Mouse (Mus musculus): ENCODE measurements around the gene Prkce. TPM values are rescaled to one million over a fixed set of nuclear protein-coding genes. Genes with fewer than 3 reads are reported as not detected.

Gene Prkce
- polyA plus RNA-seq, 1 experiment from 2014 or later, result 3.1 TPM

GRCm38 (mm10) chr17:86535096-86535495, 367.5 kb downstream of the Prkce start:
- H3K4me1 ChIP-seq, result peaks cover 31% of the 10 kb centered on the region
- no peaks in the 10 kb centered on the region for H3K27me3 ChIP-seq (ENCODE audit: poor library complexity, severe bottlenecking)
- H3K36me3 ChIP-seq (replicated peaks), result no peaks in the 10 kb centered on the region
- no peak overlapping the region for H3K27ac ChIP-seq
- no peak for DNase-seq (ENCODE audit: extremely low spot score, low spot score)
- WGBS, result 84% methylated on average over 10 of the region's 10 CpGs
- no peaks in the 10 kb centered on the region for H3K9me3 ChIP-seq
- H3K4me3 ChIP-seq, result no peak overlapping the region

- no peaks in the 10 kb centered on the region for H3K9me3 ChIP-seq
- H3K27me3 ChIP-seq (ENCODE audit: poor library complexity, severe bottlenecking), result no peaks in the 10 kb centered on the region
- H3K4me3 ChIP-seq, result 0 out of 2 replicates have a peak overlapping the region, but pooled peaks have one; percentile 8
- peaks cover 30% of the 10 kb centered on the region for H3K4me1 ChIP-seq
- DNase-seq (ENCODE audit: extremely low spot score, low spot score), result peak; percentile 62
- 56% methylated on average over 22 of the region's 22 CpGs for WGBS
- H3K36me3 ChIP-seq (replicated peaks), result no peaks in the 10 kb centered on the region
- peak overlapping the region; percentile 56; the same call in 1 of the 2 replicates for H3K27ac ChIP-seq
These were observed 368.5 kb downstream of the Prkce start for GRCm38 (mm10) chr17:86535827-86536656.

DNA sequence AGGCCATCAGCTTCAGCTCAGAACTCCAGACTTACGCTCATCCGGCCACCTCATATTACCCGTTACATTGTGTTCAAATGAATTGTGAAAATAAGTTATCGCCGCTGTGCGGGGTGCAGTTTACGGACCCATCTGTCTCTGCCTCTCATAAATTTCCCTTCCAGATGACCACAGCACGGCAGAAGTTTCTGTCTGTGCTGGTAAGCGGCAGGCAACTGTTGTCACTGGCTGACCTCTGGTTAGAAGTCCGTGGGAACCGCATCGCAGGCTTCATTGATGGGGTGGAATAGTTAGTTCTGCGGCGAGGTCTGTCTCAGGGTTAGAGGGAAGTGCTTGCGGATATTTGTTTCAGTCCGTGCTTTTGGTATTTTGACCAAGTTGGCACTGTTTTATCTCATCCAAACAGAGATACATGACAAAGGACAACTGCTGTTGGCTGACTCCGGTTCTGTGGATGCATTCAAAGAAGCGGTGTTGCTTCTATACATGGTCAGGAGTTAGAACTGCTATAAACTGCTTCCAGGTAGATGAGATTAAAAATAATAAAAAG, 372.4 kb downstream of the Prkce start:
- no peak for DNase-seq (ENCODE audit: extremely low spot score, low spot score)
- Histone ChIP-seq H3K27me3 (ENCODE audit: poor library complexity, severe bottlenecking) (no peaks in the 10 kb centered on the region), H3K4me1 (peaks cover 23% of the 10 kb centered on the region), H3K27ac (no peak overlapping the region), H3K4me3 (no peak overlapping the region), H3K9me3 (no peaks in the 10 kb centered on the region), H3K36me3 (replicated peaks) (no peaks in the 10 kb centered on the region)
- 94% methylated on average over 18 of the region's 18 CpGs for WGBS

GRCm38 (mm10) chr17:86546529-86546928, 378.9 kb downstream of the Prkce start:
- no peaks in the 10 kb centered on the region for H3K9me3 ChIP-seq
- no peak for DNase-seq (ENCODE audit: extremely low spot score, low spot score)
- H3K4me3 ChIP-seq, result no peak overlapping the region
- no peaks in the 10 kb centered on the region for H3K36me3 ChIP-seq (replicated peaks)
- no peak overlapping the region for H3K27ac ChIP-seq
- no peaks in the 10 kb centered on the region for H3K27me3 ChIP-seq (ENCODE audit: poor library complexity, severe bottlenecking)
- no peaks in the 10 kb centered on the region for H3K4me1 ChIP-seq
- 83% methylated on average over 7 of the region's 7 CpGs for WGBS

- Histone ChIP-seq H3K4me1 (peaks cover 5% of the 10 kb centered on the region; the same call in 1 of the 2 replicates), H3K27ac (no peak overlapping the region), H3K27me3 (ENCODE audit: poor library complexity, severe bottlenecking) (no peaks in the 10 kb centered on the region), H3K4me3 (no peak overlapping the region), H3K36me3 (replicated peaks) (no peaks in the 10 kb centered on the region), H3K9me3 (no peaks in the 10 kb centered on the region)
- no peak for DNase-seq (ENCODE audit: extremely low spot score, low spot score)
- WGBS, result 88% methylated on average over 10 of the region's 10 CpGs
These were observed 381.5 kb downstream of the Prkce start for GRCm38 (mm10) chr17:86549128-86549527.

- no peaks in the 10 kb centered on the region for H3K9me3 ChIP-seq
- no peak for DNase-seq (ENCODE audit: extremely low spot score, low spot score)
- WGBS, result 92% methylated on average over 10 of the region's 10 CpGs
- no peak overlapping the region for H3K4me3 ChIP-seq
- H3K36me3 ChIP-seq (replicated peaks), result no peaks in the 10 kb centered on the region
- no peak overlapping the region for H3K27ac ChIP-seq
- no peaks in the 10 kb centered on the region for H3K27me3 ChIP-seq (ENCODE audit: poor library complexity, severe bottlenecking)
- peaks cover 5% of the 10 kb centered on the region; the same call in 1 of the 2 replicates for H3K4me1 ChIP-seq
These were observed 384.0 kb downstream of the Prkce start for GRCm38 (mm10) chr17:86551561-86551960.

DNA sequence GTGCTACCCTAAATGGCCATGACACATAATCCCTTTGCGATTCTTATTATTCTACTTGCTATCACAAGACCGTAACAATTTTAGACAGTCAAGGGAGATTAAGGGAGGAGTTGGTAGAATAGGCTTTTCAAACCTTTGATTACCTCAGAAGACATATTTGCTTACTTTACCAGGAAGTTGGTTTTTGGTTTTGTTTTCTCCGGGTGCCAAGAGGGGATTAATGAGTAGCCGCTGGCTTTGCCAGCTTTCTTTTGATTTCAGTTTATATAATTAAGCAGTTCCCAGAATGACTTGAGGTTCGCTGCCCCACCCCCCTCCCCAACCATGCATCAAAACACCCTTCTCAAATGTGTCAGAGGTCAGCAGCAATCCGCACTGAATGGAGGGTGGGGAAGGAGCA, 384.4 kb downstream of the Prkce start:
- no peaks in the 10 kb centered on the region for H3K9me3 ChIP-seq
- no peak overlapping the region for H3K27ac ChIP-seq
- no peak overlapping the region for H3K4me3 ChIP-seq

DNA sequence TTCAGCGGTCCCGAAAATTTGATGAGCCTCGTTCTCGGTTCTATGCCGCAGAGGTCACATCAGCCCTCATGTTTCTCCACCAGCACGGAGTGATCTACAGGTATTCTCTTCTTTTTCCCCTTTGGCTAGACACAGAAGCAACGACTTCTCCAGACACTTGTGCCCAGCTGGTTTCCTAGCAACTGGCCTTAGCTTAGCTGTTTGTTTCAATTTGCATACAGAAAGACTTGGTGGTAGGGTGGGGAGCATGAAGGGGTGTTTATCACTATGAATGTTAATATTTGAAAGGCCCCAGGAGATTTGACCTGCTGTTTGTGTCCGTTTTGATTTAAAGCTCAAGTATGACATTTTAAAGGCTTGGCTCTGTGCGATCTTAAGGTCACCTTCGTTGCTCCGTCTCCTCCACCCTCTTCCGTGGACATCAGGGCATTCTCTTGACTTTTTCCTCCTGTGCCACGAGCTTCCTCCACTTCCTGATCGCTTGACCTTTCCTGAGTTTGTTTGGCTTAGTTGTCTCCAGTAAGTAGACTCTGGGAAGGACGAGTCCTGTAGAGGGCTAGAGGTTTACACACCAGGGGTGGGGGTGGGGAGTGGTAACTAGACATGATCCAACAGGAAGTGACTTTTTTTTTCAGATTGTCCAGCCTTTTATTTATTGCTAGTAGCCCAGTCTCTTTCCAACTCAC, 391.8 kb downstream of the Prkce start:
- WGBS, result 82% methylated on average over 15 of the region's 15 CpGs
- Histone ChIP-seq H3K27ac (no peak overlapping the region), H3K4me1 (peaks cover 6% of the 10 kb centered on the region; the same call in 1 of the 2 replicates), H3K9me3 (no peaks in the 10 kb centered on the region), H3K27me3 (ENCODE audit: poor library complexity, severe bottlenecking) (no peaks in the 10 kb centered on the region), H3K4me3 (no peak overlapping the region), H3K36me3 (replicated peaks) (no peaks in the 10 kb centered on the region)
- DNase-seq (ENCODE audit: extremely low spot score, low spot score), result no peak

More for the DNA sequence above, 384.4 kb downstream of the Prkce start:
- WGBS, result 77% methylated on average over 6 of the region's 6 CpGs
- Histone ChIP-seq H3K27me3 (ENCODE audit: poor library complexity, severe bottlenecking) (no peaks in the 10 kb centered on the region), H3K4me1 (peaks cover 5% of the 10 kb centered on the region; the same call in 1 of the 2 replicates), H3K36me3 (replicated peaks) (no peaks in the 10 kb centered on the region)
- no peak for DNase-seq (ENCODE audit: extremely low spot score, low spot score)

DNA sequence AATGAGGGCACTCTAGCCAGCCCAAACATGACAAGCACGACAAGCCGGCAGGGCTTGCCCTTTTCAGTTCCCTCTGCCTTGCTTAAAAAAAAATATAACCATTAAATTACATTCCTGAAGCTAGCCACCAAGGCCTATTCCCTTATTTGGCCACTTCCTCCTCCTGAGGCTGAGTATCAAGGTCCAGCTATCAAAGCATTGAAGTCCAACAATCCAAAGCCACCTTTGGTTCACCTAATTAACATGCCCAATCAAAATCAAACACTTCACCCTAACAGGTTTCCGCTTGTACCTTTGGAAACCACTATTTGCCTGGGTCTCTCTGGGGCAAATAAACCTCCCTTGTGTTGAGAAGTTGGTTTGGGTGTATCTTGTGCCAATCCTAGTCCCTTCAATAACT, 392.9 kb downstream of the Prkce start:
- 93% methylated on average over 3 of the region's 3 CpGs for WGBS

DNA sequence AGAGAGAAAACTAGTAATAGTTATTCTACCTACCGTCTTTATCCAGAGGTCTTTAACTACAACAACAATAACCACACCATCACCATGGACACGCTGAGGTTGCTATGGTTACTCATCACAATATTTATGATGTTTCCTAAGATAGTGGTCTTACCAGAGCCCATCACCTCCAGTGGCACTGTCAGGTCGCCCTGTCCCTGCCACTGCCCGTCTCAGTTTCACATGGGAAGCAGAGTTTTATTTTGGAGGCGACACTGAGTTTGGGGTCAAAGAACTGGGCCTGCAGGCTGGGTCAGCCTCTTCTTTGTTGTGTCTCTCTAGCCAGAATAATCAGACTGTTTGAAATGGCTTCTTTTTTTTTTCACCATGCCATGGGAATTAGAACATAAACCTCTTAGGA, 402.9 kb downstream of the Prkce start:
- Histone ChIP-seq H3K27ac (no peak overlapping the region), H3K36me3 (replicated peaks) (no peaks in the 10 kb centered on the region), H3K4me1 (0 out of 2 replicates have a peak, but pooled peaks cover 3% of the 10 kb centered on the region), H3K27me3 (ENCODE audit: poor library complexity, severe bottlenecking) (no peaks in the 10 kb centered on the region), H3K4me3 (no peak overlapping the region), H3K9me3 (no peaks in the 10 kb centered on the region)
- no peak for DNase-seq (ENCODE audit: extremely low spot score, low spot score)
- 89% methylated on average over 5 of the region's 5 CpGs for WGBS

More for the DNA sequence above, 392.9 kb downstream of the Prkce start:
- Histone ChIP-seq H3K36me3 (replicated peaks) (no peaks in the 10 kb centered on the region), H3K27ac (no peak overlapping the region), H3K4me1 (peaks cover 6% of the 10 kb centered on the region; the same call in 1 of the 2 replicates), H3K27me3 (ENCODE audit: poor library complexity, severe bottlenecking) (no peaks in the 10 kb centered on the region), H3K4me3 (no peak overlapping the region), H3K9me3 (no peaks in the 10 kb centered on the region)
- DNase-seq (ENCODE audit: extremely low spot score, low spot score), result no peak

- Histone ChIP-seq H3K27ac (no peak overlapping the region), H3K27me3 (ENCODE audit: poor library complexity, severe bottlenecking) (no peaks in the 10 kb centered on the region), H3K9me3 (no peaks in the 10 kb centered on the region), H3K4me1 (0 out of 2 replicates have a peak, but pooled peaks cover 3% of the 10 kb centered on the region), H3K4me3 (no peak overlapping the region), H3K36me3 (replicated peaks) (no peaks in the 10 kb centered on the region)
- WGBS, result 95% methylated on average over 3 of the region's 3 CpGs
- no peak for DNase-seq (ENCODE audit: extremely low spot score, low spot score)
These were observed 403.7 kb downstream of the Prkce start for GRCm38 (mm10) chr17:86571266-86571665.

DNA sequence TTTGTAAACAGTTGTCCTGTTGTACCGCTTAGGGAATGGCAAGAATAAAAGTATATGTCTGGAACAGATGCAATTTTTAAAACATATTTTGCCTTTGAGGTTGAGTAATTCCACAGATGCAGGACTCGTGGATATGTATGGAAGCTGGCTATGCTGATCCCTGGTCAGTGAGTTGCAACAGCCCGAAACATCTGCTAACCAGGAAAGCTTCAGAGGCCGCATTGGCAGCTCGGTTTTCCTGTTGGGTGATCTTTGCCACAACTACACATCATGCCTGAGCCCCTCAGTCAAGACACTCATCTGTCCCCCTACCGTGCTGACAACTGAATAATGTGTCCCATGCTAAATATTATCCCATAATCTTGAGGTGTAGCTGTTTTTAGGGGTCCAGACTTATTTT, 404.6 kb downstream of the Prkce start:
- H3K27me3 ChIP-seq (ENCODE audit: poor library complexity, severe bottlenecking), result no peaks in the 10 kb centered on the region
- no peak overlapping the region for H3K27ac ChIP-seq
- no peaks in the 10 kb centered on the region for H3K9me3 ChIP-seq
- no peak for DNase-seq (ENCODE audit: extremely low spot score, low spot score)
- 0 out of 2 replicates have a peak, but pooled peaks cover 3% of the 10 kb centered on the region for H3K4me1 ChIP-seq
- WGBS, result 89% methylated on average over 6 of the region's 6 CpGs
- H3K4me3 ChIP-seq, result no peak overlapping the region
- H3K36me3 ChIP-seq (replicated peaks), result no peaks in the 10 kb centered on the region
